Mouse (Mus musculus): Measurements from ENCODE around the gene Apobec1. TPM values are rescaled to one million over a fixed set of nuclear protein-coding genes. Genes with fewer than 3 reads are reported as not detected.

The Apobec1 gene
- polyA plus RNA-seq, 1 experiment from 2014 or later, result 1.5 TPM

- Histone ChIP-seq H3K9me3 (no peaks in the 10 kb centered on the region), H3K27me3 (ENCODE audit: poor library complexity, severe bottlenecking) (0 out of 2 replicates have a peak, but pooled peaks cover 3% of the 10 kb centered on the region), H3K27ac (no peak overlapping the region), H3K4me3 (no peak overlapping the region), H3K36me3 (replicated peaks) (no peaks in the 10 kb centered on the region), H3K4me1 (peaks cover 3% of the 10 kb centered on the region; the same call in 1 of the 2 replicates)
- WGBS, result 72% methylated on average over 8 of the region's 8 CpGs
- no peak for DNase-seq (ENCODE audit: extremely low spot score, low spot score)
Measured at GRCm38 (mm10) chr6:122570695-122571616, 31.3 kb downstream of the Apobec1 start.

- DNase-seq (ENCODE audit: extremely low spot score, low spot score), result no peak
- Histone ChIP-seq H3K27ac (no peak overlapping the region), H3K4me1 (peaks cover 3% of the 10 kb centered on the region; the same call in 1 of the 2 replicates), H3K4me3 (no peak overlapping the region), H3K36me3 (replicated peaks) (no peaks in the 10 kb centered on the region), H3K9me3 (no peaks in the 10 kb centered on the region), H3K27me3 (ENCODE audit: poor library complexity, severe bottlenecking) (0 out of 2 replicates have a peak, but pooled peaks cover 3% of the 10 kb centered on the region)
- WGBS, result 78% methylated on average over 1 of the region's 1 CpGs
Measured at GRCm38 (mm10) chr6:122569762-122570161, 32.5 kb downstream of the Apobec1 start.

GRCm38 (mm10) chr6:122569113-122569512, 33.1 kb downstream of the Apobec1 start:
- Histone ChIP-seq H3K36me3 (replicated peaks) (no peaks in the 10 kb centered on the region), H3K27ac (no peak overlapping the region), H3K9me3 (no peaks in the 10 kb centered on the region), H3K4me1 (peaks cover 3% of the 10 kb centered on the region; the same call in 1 of the 2 replicates), H3K27me3 (ENCODE audit: poor library complexity, severe bottlenecking) (0 out of 2 replicates have a peak, but pooled peaks cover 3% of the 10 kb centered on the region), H3K4me3 (no peak overlapping the region)
- WGBS, result 75% methylated on average over 5 of the region's 5 CpGs
- no peak for DNase-seq (ENCODE audit: extremely low spot score, low spot score)

- 90% methylated on average over 9 of the region's 9 CpGs for WGBS
- H3K4me1 ChIP-seq, result peaks cover 17% of the 10 kb centered on the region
- H3K27ac ChIP-seq, result no peak overlapping the region
- H3K4me3 ChIP-seq, result no peak overlapping the region
- peaks cover 23% of the 10 kb centered on the region for H3K27me3 ChIP-seq (ENCODE audit: poor library complexity, severe bottlenecking)
- no peak for DNase-seq (ENCODE audit: extremely low spot score, low spot score)
- no peaks in the 10 kb centered on the region for H3K9me3 ChIP-seq
- H3K36me3 ChIP-seq (replicated peaks), result no peaks in the 10 kb centered on the region
Measured at GRCm38 (mm10) chr6:122565070-122565784, 37.0 kb downstream of the Apobec1 start.

- Histone ChIP-seq H3K4me3 (no peak overlapping the region), H3K27me3 (ENCODE audit: poor library complexity, severe bottlenecking) (peaks cover 23% of the 10 kb centered on the region), H3K27ac (no peak overlapping the region), H3K4me1 (peaks cover 23% of the 10 kb centered on the region), H3K9me3 (no peaks in the 10 kb centered on the region), H3K36me3 (replicated peaks) (no peaks in the 10 kb centered on the region)
- peak; percentile 65 for DNase-seq (ENCODE audit: extremely low spot score, low spot score)
- 6% methylated on average over 6 of the region's 6 CpGs for WGBS
Measured at GRCm38 (mm10) chr6:122562463-122562862, 39.8 kb downstream of the Apobec1 start.

GRCm38 (mm10) chr6:122561005-122561404, 41.2 kb downstream of the Apobec1 start:
- Histone ChIP-seq H3K9me3 (no peaks in the 10 kb centered on the region), H3K27ac (no peak overlapping the region), H3K36me3 (replicated peaks) (no peaks in the 10 kb centered on the region), H3K4me1 (peaks cover 23% of the 10 kb centered on the region), H3K27me3 (ENCODE audit: poor library complexity, severe bottlenecking) (peaks cover 26% of the 10 kb centered on the region), H3K4me3 (no peak overlapping the region)
- no peak for DNase-seq (ENCODE audit: extremely low spot score, low spot score)
- WGBS, result 87% methylated on average over 20 of the region's 20 CpGs

GRCm38 (mm10) chr6:122560427-122560826, 41.8 kb downstream of the Apobec1 start:
- H3K4me1 ChIP-seq, result peaks cover 23% of the 10 kb centered on the region
- H3K4me3 ChIP-seq, result peak overlapping the region; percentile 29
- H3K27me3 ChIP-seq (ENCODE audit: poor library complexity, severe bottlenecking), result peaks cover 32% of the 10 kb centered on the region
- H3K9me3 ChIP-seq, result no peaks in the 10 kb centered on the region
- DNase-seq (ENCODE audit: extremely low spot score, low spot score), result peak; percentile 78
- H3K27ac ChIP-seq, result no peak overlapping the region
- 17% methylated on average over 17 of the region's 17 CpGs for WGBS
- H3K36me3 ChIP-seq (replicated peaks), result no peaks in the 10 kb centered on the region

- Histone ChIP-seq H3K4me3 (peak overlapping the region; percentile 26; the same call in 1 of the 2 replicates), H3K4me1 (peaks cover 17% of the 10 kb centered on the region), H3K36me3 (replicated peaks) (no peaks in the 10 kb centered on the region), H3K27ac (no peak overlapping the region), H3K9me3 (no peaks in the 10 kb centered on the region), H3K27me3 (ENCODE audit: poor library complexity, severe bottlenecking) (peaks cover 26% of the 10 kb centered on the region)
- DNase-seq (ENCODE audit: extremely low spot score, low spot score), result peak; percentile 31
- 27% methylated on average over 15 of the region's 15 CpGs for WGBS
Measured at GRCm38 (mm10) chr6:122556959-122557561, 45.2 kb downstream of the Apobec1 start.

- no peaks in the 10 kb centered on the region for H3K36me3 ChIP-seq (replicated peaks)
- H3K27me3 ChIP-seq (ENCODE audit: poor library complexity, severe bottlenecking), result peaks cover 13% of the 10 kb centered on the region
- no peak overlapping the region for H3K27ac ChIP-seq
- peaks cover 10% of the 10 kb centered on the region for H3K4me1 ChIP-seq
- WGBS, result 53% methylated on average over 7 of the region's 7 CpGs
- H3K9me3 ChIP-seq, result no peaks in the 10 kb centered on the region
- DNase-seq (ENCODE audit: extremely low spot score, low spot score), result no peak
- H3K4me3 ChIP-seq, result no peak overlapping the region
Measured at GRCm38 (mm10) chr6:122555266-122555665, 47.0 kb downstream of the Apobec1 start.

GRCm38 (mm10) chr6:122554102-122554501, 48.1 kb downstream of the Apobec1 start:
- 87% methylated on average over 6 of the region's 6 CpGs for WGBS
- Histone ChIP-seq H3K36me3 (replicated peaks) (no peaks in the 10 kb centered on the region), H3K9me3 (no peaks in the 10 kb centered on the region), H3K27ac (no peak overlapping the region), H3K4me1 (no peaks in the 10 kb centered on the region), H3K27me3 (ENCODE audit: poor library complexity, severe bottlenecking) (peaks cover 13% of the 10 kb centered on the region), H3K4me3 (no peak overlapping the region)
- DNase-seq (ENCODE audit: extremely low spot score, low spot score), result no peak

GRCm38 (mm10) chr6:122553606-122554005, 48.6 kb downstream of the Apobec1 start, which contains the start of gene Aicda:
Aicda (plus strand) TSS chr6:122553801.
- Histone ChIP-seq H3K27me3 (ENCODE audit: poor library complexity, severe bottlenecking) (peaks cover 13% of the 10 kb centered on the region), H3K4me3 (no peak within 1 kb of the TSS), H3K4me1 (no peaks in the 10 kb centered on the region), H3K9me3 (no peaks in the 10 kb centered on the region), H3K36me3 (replicated peaks) (no peaks in the 10 kb centered on the region), H3K27ac (no peak within 1 kb of the TSS)
- WGBS, result 60% methylated on average over 9 of the region's 9 CpGs
- no peak for DNase-seq (ENCODE audit: extremely low spot score, low spot score)

- H3K36me3 ChIP-seq (replicated peaks), result no peaks in the 10 kb centered on the region
- H3K4me1 ChIP-seq, result no peaks in the 10 kb centered on the region
- no peaks in the 10 kb centered on the region for H3K27me3 ChIP-seq (ENCODE audit: poor library complexity, severe bottlenecking)
- WGBS, result 88% methylated on average over 10 of the region's 10 CpGs
- no peaks in the 10 kb centered on the region for H3K9me3 ChIP-seq
- no peak overlapping the region for H3K4me3 ChIP-seq
- H3K27ac ChIP-seq, result no peak overlapping the region
- no peak for DNase-seq (ENCODE audit: extremely low spot score, low spot score)
Measured at GRCm38 (mm10) chr6:122545948-122546347, 56.3 kb downstream of the Apobec1 start.
